Mouse (Mus musculus) MEL (cell line): ENCODE results near the gene Pcp4.

Experiments
- CTCF ChIP-seq, 3 experiments: IDR thresholded peaks in 2 of 3; conservative IDR thresholded peaks in 1 of 3; 2 replicates each; pipeline ENCODE4 v1.5.1; 2011 to 2012; ENCODE audit warnings: low read length in 3 of 3, low read depth in 2 of 3, mild to moderate bottlenecking in 2 of 3, improper control_type of control experiment in 1 of 3, inconsistent platforms in 1 of 3, mixed read lengths in 1 of 3, moderate library complexity in 1 of 3; ENCODE audit not compliant: control insufficient read depth in 1 of 3, insufficient read depth in 1 of 3, poor library complexity in 1 of 3, severe bottlenecking in 1 of 3
- MAX ChIP-seq: IDR thresholded peaks from 2 replicates; pipeline ENCODE4 v1.6.1; 2011; ENCODE audit warnings: low read length, improper control_type of control experiment
- MXI1 ChIP-seq: IDR thresholded peaks from 2 replicates; pipeline ENCODE4 v1.6.1; 2011; ENCODE audit warnings: mild to moderate bottlenecking, low read depth, low read length, improper control_type of control experiment
- ZC3H11A ChIP-seq: IDR thresholded peaks from 2 replicates; pipeline ENCODE4 v1.6.1; 2012; ENCODE audit warnings: low read depth, mild to moderate bottlenecking, inconsistent platforms, low read length, improper control_type of control experiment

GRCm38 (mm10) chr16:96429046-96429445 is 38.4 kb upstream of the Pcp4 start:
- TF ChIP-seq MXI1 (no peak), ZC3H11A (no peak), CTCF (IDR thresholded peaks at IDR 0.05 in 2 of 3, conservative IDR thresholded peaks at IDR 0.05 in 1 of 3; ENCODE audit: control insufficient read depth in 1 of 3, insufficient read depth in 1 of 3, low read depth in 2 of 3, low read length in 3 of 3, poor library complexity in 1 of 3, severe bottlenecking in 1 of 3) (no peak), MAX (no peak)
